Mouse (Mus musculus) lung, adult 2 months (tissue): ENCODE measurements around the gene Atp1b3.

Source experiments
- CTCF ChIP-seq: fragments of 200-500 bp; IDR thresholded peaks from 2 replicates; pipeline ENCODE4 v1.5.1; 2011; ENCODE audit warnings: mild to moderate bottlenecking, low read length, control low read depth; ENCODE audit not compliant: insufficient read depth
- POLR2A ChIP-seq: fragments of 200-500 bp; IDR thresholded peaks from 2 replicates; pipeline ENCODE4 v1.6.1; 2011; ENCODE audit warnings: low read depth, mild to moderate bottlenecking, control low read depth, low read length, borderline replicate concordance; ENCODE audit errors: extremely low read depth

DNA sequence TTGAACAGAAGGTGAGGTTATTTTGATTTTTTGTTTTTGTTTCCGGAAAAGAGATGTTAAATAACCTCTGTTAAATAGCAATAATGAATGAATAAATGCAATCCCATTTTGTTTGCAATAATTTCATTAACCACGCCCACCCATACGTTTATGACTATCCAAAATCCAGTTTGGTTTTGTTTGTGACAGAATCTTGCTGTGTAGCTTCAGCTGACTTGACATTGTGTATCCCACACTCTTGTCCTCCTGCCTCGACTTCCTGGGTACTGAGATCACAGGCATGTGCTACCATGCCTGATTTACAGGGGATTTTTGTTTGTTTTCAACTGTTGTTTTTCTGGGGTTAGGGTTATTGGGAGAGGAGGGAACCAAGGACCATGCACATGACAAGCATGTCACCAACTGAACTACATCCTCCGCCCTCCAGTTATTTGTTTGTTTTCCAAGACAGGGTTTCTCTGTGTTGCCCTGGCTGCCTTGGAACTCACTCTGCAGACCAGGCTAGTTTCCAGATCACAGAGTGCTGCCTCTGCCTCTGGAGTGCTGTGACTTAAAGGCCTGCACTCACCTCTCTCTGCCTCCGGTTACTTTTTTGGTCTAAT lies 1.1 kb upstream of the Atp1b3 start:
- TF ChIP-seq CTCF (no peak), POLR2A (no peak)
